9 mouse cellular contexts compared by ENCODE assay signal in genomic region chr15:103514914-103515313, GRCm38 (mm10). TPM values are rescaled to one million over a fixed set of nuclear protein-coding genes. Genes with fewer than 3 reads are reported as not detected.
DNase-seq lines count a peak whose midpoint lies in the region; ATAC-seq lines count a peak whose summit lies in the region.
"Had no signal": no experiment of that assay in that cellular context is flagged by ENCODE, and none has a peak within 500 bp of the region (broad histone marks: within the 10 kb centered on the region; RNA-seq: fewer than 3 reads in every experiment).

No protein-coding gene starts in this region.

- peak overlapping the region; percentile 57 for H3K4me3 ChIP-seq in heart, embryonic 10.5 days
- H3K4me3 ChIP-seq in limb, embryonic 12.5 days (replicated peaks) = no peak overlapping the region
- H3K4me3 ChIP-seq in stomach, embryonic 16.5 days (replicated peaks; ENCODE audit: low read length) = no peak overlapping the region

- no peaks in the 10 kb centered on the region for H3K27me3 ChIP-seq in heart, embryonic 10.5 days (ENCODE audit: insufficient read depth, poor library complexity, severe bottlenecking)
- H3K27me3 ChIP-seq in limb, embryonic 12.5 days = peaks cover 17% of the 10 kb centered on the region
- H3K27me3 ChIP-seq in stomach, embryonic 16.5 days (ENCODE audit: control insufficient read depth, insufficient read depth, low read length) = no peaks in the 10 kb centered on the region

- no peaks in the 10 kb centered on the region for H3K9me3 ChIP-seq in heart, embryonic 10.5 days
- H3K9me3 ChIP-seq in limb, embryonic 12.5 days = no peaks in the 10 kb centered on the region
- H3K9me3 ChIP-seq in stomach, embryonic 16.5 days (replicated peaks; ENCODE audit: control insufficient read depth, low read length) = no peaks in the 10 kb centered on the region

- peak overlapping the region; percentile 81 for H3K27ac ChIP-seq in heart, embryonic 10.5 days
- no peak overlapping the region for H3K27ac ChIP-seq in limb, embryonic 12.5 days
- H3K27ac ChIP-seq in stomach, embryonic 16.5 days (ENCODE audit: low read length) = peak overlapping the region; percentile 57; the same call in 1 of the 2 replicates
- H3K27ac ChIP-seq: liver, embryonic 14.5 days had no signal

- ATAC-seq in limb, embryonic 12.5 days (ENCODE audit: insufficient number of reproducible peaks, insufficient read depth, low FRiP score, low TSS enrichment, low read depth) = no peak
- peak; percentile 37; the same call in 1 of the 2 replicates for ATAC-seq in stomach, embryonic 16.5 days (ENCODE audit: insufficient read depth, low FRiP score)

- WGBS in heart, embryonic 10.5 days = 20% methylated on average over 3 of the region's 3 CpGs
- 42% methylated on average over 3 of the region's 3 CpGs for WGBS in limb, embryonic 12.5 days
- WGBS in stomach, embryonic 16.5 days = 36% methylated on average over 3 of the region's 3 CpGs

- H3K36me3 ChIP-seq in heart, embryonic 10.5 days = no peaks in the 10 kb centered on the region
- H3K36me3 ChIP-seq in limb, embryonic 12.5 days = no peaks in the 10 kb centered on the region
- no peaks in the 10 kb centered on the region for H3K36me3 ChIP-seq in stomach, embryonic 16.5 days (ENCODE audit: control insufficient read depth, insufficient read depth, low read length)

- H3K9ac ChIP-seq in limb, embryonic 12.5 days (replicated peaks) = no peak overlapping the region
- 0 out of 2 replicates have a peak overlapping the region, but pooled peaks have one; percentile 16 for H3K9ac ChIP-seq in stomach, embryonic 16.5 days (ENCODE audit: low read length)
- H3K9ac ChIP-seq: liver, embryonic 14.5 days had no signal

- DNase-seq in urinary bladder, postnatal 14 days (ENCODE audit: low spot score) = peak; percentile 32
- no peak for DNase-seq in urinary bladder, postnatal 4 days (ENCODE audit: low spot score in 2 of 2)
- no peak for DNase-seq in heart, embryonic 10.5 days (ENCODE audit: low spot score)
- DNase-seq in adrenal gland, adult 18-20 months (ENCODE audit: low spot score in 2 of 2) = no peak
- no peak for DNase-seq in spleen, adult 12 weeks (ENCODE audit: low spot score)
- no peak for DNase-seq in gastrocnemius, postnatal 4 days (ENCODE audit: low spot score in 2 of 2)

- peak overlapping the region; percentile 55 for H3K4me2 ChIP-seq in limb, embryonic 12.5 days
- H3K4me2 ChIP-seq in stomach, embryonic 16.5 days (ENCODE audit: low read depth, low read length) = peak overlapping the region; percentile 53; the same call in 1 of the 2 replicates

- H3K4me1 ChIP-seq in heart, embryonic 10.5 days = peaks cover 33% of the 10 kb centered on the region
- H3K4me1 ChIP-seq in limb, embryonic 12.5 days (replicated peaks) = peaks cover 20% of the 10 kb centered on the region
- peaks cover 26% of the 10 kb centered on the region for H3K4me1 ChIP-seq in stomach, embryonic 16.5 days (ENCODE audit: control insufficient read depth, insufficient read depth, low read length)

RNA-seq across cellular contexts. Expression of gene Pde1b, which starts 12.1 kb away (rescaled TPM):
- polyA plus RNA-seq in heart, embryonic 10.5 days (2016; fragmentation: Nextera tagmentation; extraction: Ambion mirVana) = 3.8 and 4.4 TPM in 2 replicates
- polyA plus RNA-seq in limb, embryonic 12.5 days (2016; fragmentation: Nextera tagmentation; extraction: Ambion mirVana) = 4.2 and 4.5 TPM in 2 replicates
- polyA plus RNA-seq in stomach, embryonic 16.5 days (2015; fragmentation: Nextera tagmentation; extraction: Ambion mirVana) = 10.7 and 10.8 TPM in 2 replicates
- total RNA-seq in adrenal gland, adult 18-20 months (2021) = 1 to 10 TPM; 5.1 to 8.6 TPM
- 1 to 10 TPM; 2.6 TPM for total RNA-seq in gastrocnemius, postnatal 4 days (2021)

RNA-seq across cellular contexts. Expression of gene Ppp1r1a, which starts 22.9 kb away (rescaled TPM):
- 57.4 and 77.3 TPM in 2 replicates for polyA plus RNA-seq in heart, embryonic 10.5 days (2016; fragmentation: Nextera tagmentation; extraction: Ambion mirVana)
- polyA plus RNA-seq in limb, embryonic 12.5 days (2016; fragmentation: Nextera tagmentation; extraction: Ambion mirVana) = 7.9 and 10.1 TPM in 2 replicates
- 11.2 and 14.0 TPM in 2 replicates for polyA plus RNA-seq in stomach, embryonic 16.5 days (2015; fragmentation: Nextera tagmentation; extraction: Ambion mirVana)
- total RNA-seq in adrenal gland, adult 18-20 months (2021) = 10 to 100 TPM; 18.1 to 19.8 TPM
- 10 to 100 TPM; 62.0 to 73.9 TPM for total RNA-seq in gastrocnemius, postnatal 4 days (2021)

RNA-seq across cellular contexts. Expression of gene Glycam1, which starts 50.0 kb away (rescaled TPM):
- polyA plus RNA-seq in heart, embryonic 10.5 days (2016; fragmentation: Nextera tagmentation; extraction: Ambion mirVana) = not detected in 2 replicates
- polyA plus RNA-seq in limb, embryonic 12.5 days (2016; fragmentation: Nextera tagmentation; extraction: Ambion mirVana) = not detected in 2 replicates
- polyA plus RNA-seq in stomach, embryonic 16.5 days (2015; fragmentation: Nextera tagmentation; extraction: Ambion mirVana) = not detected in 2 replicates
- not detected for total RNA-seq in adrenal gland, adult 18-20 months (2021)
- not detected for total RNA-seq in gastrocnemius, postnatal 4 days (2021)
- polyA plus RNA-seq: liver, embryonic 14.5 days had no signal
